Mouse (Mus musculus) liver, postnatal 0 days (tissue): ENCODE data around the gene Clk3. TPM values are rescaled to one million over a fixed set of nuclear protein-coding genes. Genes with fewer than 3 reads are reported as not detected.

Source experiments
- ATAC-seq: fragments of 200-750 bp; cut with Nextera tagmentation; 2 replicates; pipeline ENCODE4 v1.8.0; 2017; ENCODE audit warnings: mild to moderate bottlenecking, moderate library complexity
- DNase-seq: peaks from one replicate; pipeline ENCODE4 v3.0.0-alpha.2; 2016
- H3K27ac ChIP-seq: fragments of 300-500 bp; sonication (generic); 2 replicates; pipeline ENCODE4 v1.5.1; 2014; ENCODE audit warnings: antibody characterized with exemption, moderate library complexity, mild to moderate bottlenecking, low read depth
- H3K27me3 ChIP-seq: fragments of 300-500 bp; sonication (generic); 2 replicates; pipeline ENCODE4 v1.6.1; 2014; ENCODE audit warnings: low read length, control low read depth, mixed read lengths; ENCODE audit not compliant: insufficient read depth
- H3K36me3 ChIP-seq: fragments of 300-500 bp; sonication (generic); replicated peaks from 2 replicates; pipeline ENCODE4 v1.6.1; 2014; ENCODE audit warnings: mild to moderate bottlenecking, control low read depth, low read length, moderate library complexity, mixed read lengths; ENCODE audit not compliant: insufficient read depth
- H3K4me1 ChIP-seq: fragments of 300-500 bp; sonication (generic); 2 replicates; pipeline ENCODE4 v1.6.1; 2014; ENCODE audit warnings: antibody characterized with exemption, mild to moderate bottlenecking, control low read depth; ENCODE audit not compliant: insufficient read depth
- H3K4me2 ChIP-seq: fragments of 300-500 bp; sonication (generic); 2 replicates; pipeline ENCODE4 v1.6.1; 2014; ENCODE audit warnings: low read depth, mild to moderate bottlenecking, low read length, moderate library complexity, mixed read lengths
- H3K4me3 ChIP-seq: fragments of 300-500 bp; sonication (generic); 2 replicates; pipeline ENCODE4 v1.5.1; 2014; ENCODE audit warnings: low read depth, low read length
- H3K9ac ChIP-seq: fragments of 300-500 bp; sonication (generic); replicated peaks from 2 replicates; pipeline ENCODE4 v1.6.1; 2014; ENCODE audit warnings: mild to moderate bottlenecking, moderate library complexity
- H3K9me3 ChIP-seq: fragments of 300-500 bp; sonication (generic); 2 replicates; pipeline ENCODE4 v1.6.1; 2016; ENCODE audit warnings: mild to moderate bottlenecking, control low read depth, low read length, mixed read lengths
- CTCF ChIP-seq: sonication (generic); IDR thresholded peaks from 2 replicates; pipeline ENCODE4 v1.5.1; 2016; ENCODE audit warnings: antibody characterized with exemption, low read depth
- EP300 ChIP-seq: IDR thresholded peaks from 2 replicates; pipeline ENCODE4 v1.6.1; 2016; ENCODE audit warnings: antibody characterized with exemption, low read depth, mild to moderate bottlenecking
- WGBS: fragments of 180-500 bp; shearing (Covaris S2); extraction: QIAGEN DNeasy Blood & Tissue Kit; methylation state at CpG from one replicate; pipeline ENCODE4 v1.1.7; 2014; ENCODE audit not compliant: insufficient replicate concordance; 5-methylcytosine and 5-hydroxymethylcytosine counted together
- polyA plus RNA-seq: library from polyadenylated mRNA; unstranded; fragments of >200 nt; fragmentation: Nextera tagmentation; extraction: Ambion mirVana; gene quantifications from 2 replicates; pipeline ENCODE4 v1.2.1, GENCODE M21; 2015

Gene Clk3
- polyA plus RNA-seq, 1 experiment from 2014 or later, result 40.2 TPM

GRCm38 (mm10) chr9:57761563-57762551, 3.8 kb downstream of the Clk3 start:
- H3K36me3 ChIP-seq, result peaks cover 55% of the 10 kb centered on the region
- H3K4me3 ChIP-seq, result peak overlapping the region; percentile 89
- peaks cover 66% of the 10 kb centered on the region for H3K4me1 ChIP-seq
- TF ChIP-seq CTCF (no peak), EP300 (no peak)
- peak overlapping the region; percentile 99 for H3K27ac ChIP-seq
- DNase-seq, result no peak
- H3K4me2 ChIP-seq, result peak overlapping the region; percentile 94
- H3K9ac ChIP-seq, result peak overlapping the region; percentile 98
- H3K27me3 ChIP-seq, result no peaks in the 10 kb centered on the region
- no peaks in the 10 kb centered on the region for H3K9me3 ChIP-seq
- 91% methylated on average over 13 of the region's 13 CpGs for WGBS
- no peak for ATAC-seq

- no peak for TF ChIP-seq CTCF
- TF ChIP-seq EP300, result no peak
- 95% methylated on average over 24 of the region's 24 CpGs for WGBS
- H3K4me2 ChIP-seq, result no peak overlapping the region
- H3K27ac ChIP-seq, result no peak overlapping the region
- ATAC-seq (no peak), DNase-seq (no peak)
- H3K4me1 ChIP-seq, result peaks cover 54% of the 10 kb centered on the region
- H3K4me3 ChIP-seq, result no peak overlapping the region
- H3K27me3 ChIP-seq, result no peaks in the 10 kb centered on the region
- no peak overlapping the region for H3K9ac ChIP-seq
- no peaks in the 10 kb centered on the region for H3K9me3 ChIP-seq
- H3K36me3 ChIP-seq, result peaks cover 62% of the 10 kb centered on the region
These were observed 5.1 kb downstream of the Clk3 start for GRCm38 (mm10) chr9:57760416-57761146.

DNA sequence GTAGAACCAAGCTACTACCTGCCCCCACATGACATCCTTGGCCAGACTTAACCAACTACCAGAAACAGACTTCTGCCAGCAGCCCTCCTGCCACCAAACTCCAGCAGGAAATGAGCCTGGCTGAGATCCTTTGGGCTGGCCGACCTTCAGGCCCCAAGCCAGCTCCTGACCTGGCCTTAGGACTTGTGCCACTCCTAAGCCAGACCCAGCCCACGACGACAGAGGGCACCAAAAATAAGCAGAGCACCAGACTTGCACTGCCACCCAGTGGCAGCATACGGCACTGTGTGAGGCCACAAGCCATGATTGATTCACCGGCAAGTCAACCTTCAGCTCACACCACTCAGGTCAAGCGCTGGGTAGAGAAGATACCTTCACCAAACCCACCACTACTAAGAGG, 6.4 kb downstream of the Clk3 start:
- H3K4me3 ChIP-seq, result no peak overlapping the region
- no peaks in the 10 kb centered on the region for H3K27me3 ChIP-seq
- peaks cover 53% of the 10 kb centered on the region for H3K4me1 ChIP-seq
- peak overlapping the region; percentile 36; the same call in 1 of the 2 replicates for H3K9ac ChIP-seq
- 16% methylated on average over 6 of the region's 6 CpGs for WGBS
- H3K36me3 ChIP-seq, result peaks cover 75% of the 10 kb centered on the region
- H3K9me3 ChIP-seq, result no peaks in the 10 kb centered on the region
- ATAC-seq (peak; percentile 63), DNase-seq (peak; percentile 87)
- peak overlapping the region; percentile 2; the same call in 1 of the 2 replicates for H3K27ac ChIP-seq
- H3K4me2 ChIP-seq, result peak overlapping the region; percentile 27; the same call in 1 of the 2 replicates
- TF ChIP-seq EP300 (no peak), CTCF (peak; percentile 100)

DNA sequence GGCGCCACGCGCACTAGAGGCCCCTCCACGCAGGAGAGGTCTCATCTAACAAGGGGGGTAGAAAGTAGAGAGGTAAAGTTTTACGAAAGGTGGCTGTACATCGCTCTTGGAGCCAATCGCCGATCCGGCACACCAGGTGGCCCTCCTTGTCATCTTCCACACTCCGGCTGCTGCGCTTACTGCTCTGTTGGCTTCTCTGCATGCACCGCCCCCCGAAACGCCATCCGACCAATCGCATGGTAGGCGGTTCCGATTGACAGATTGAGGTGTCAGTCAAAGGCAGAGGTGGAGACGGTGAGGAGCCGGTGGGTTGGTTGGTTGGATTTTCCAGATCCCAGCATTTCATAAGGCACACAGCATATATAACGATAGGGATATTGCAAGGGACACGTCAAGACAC, 7.1 kb downstream of the Clk3 start:
- no peaks in the 10 kb centered on the region for H3K9me3 ChIP-seq
- H3K4me3 ChIP-seq, result no peak overlapping the region
- peak overlapping the region; percentile 49; the same call in 1 of the 2 replicates for H3K27ac ChIP-seq
- H3K36me3 ChIP-seq, result peaks cover 83% of the 10 kb centered on the region
- TF ChIP-seq CTCF (no peak), EP300 (no peak)
- H3K9ac ChIP-seq, result no peak overlapping the region
- H3K27me3 ChIP-seq, result no peaks in the 10 kb centered on the region
- peaks cover 47% of the 10 kb centered on the region for H3K4me1 ChIP-seq
- 93% methylated on average over 22 of the region's 22 CpGs for WGBS
- no peak for DNase-seq
- peak overlapping the region; percentile 13 for H3K4me2 ChIP-seq
- ATAC-seq, result no peak

GRCm38 (mm10) chr9:57757578-57757977, 8.1 kb downstream of the Clk3 start:
- H3K4me3 ChIP-seq, result no peak overlapping the region
- no peaks in the 10 kb centered on the region for H3K9me3 ChIP-seq
- H3K4me2 ChIP-seq, result peak overlapping the region; percentile 13; the same call in 1 of the 2 replicates
- WGBS, result 47% methylated on average over 3 of the region's 3 CpGs
- peak overlapping the region; percentile 12; the same call in 1 of the 2 replicates for H3K9ac ChIP-seq
- ATAC-seq, result peak; percentile 62
- H3K4me1 ChIP-seq, result peaks cover 38% of the 10 kb centered on the region
- peaks cover 92% of the 10 kb centered on the region for H3K36me3 ChIP-seq
- no peaks in the 10 kb centered on the region for H3K27me3 ChIP-seq
- TF ChIP-seq EP300 (peak; percentile 75), CTCF (no peak)
- no peak for DNase-seq
- peak overlapping the region; percentile 49 for H3K27ac ChIP-seq

DNA sequence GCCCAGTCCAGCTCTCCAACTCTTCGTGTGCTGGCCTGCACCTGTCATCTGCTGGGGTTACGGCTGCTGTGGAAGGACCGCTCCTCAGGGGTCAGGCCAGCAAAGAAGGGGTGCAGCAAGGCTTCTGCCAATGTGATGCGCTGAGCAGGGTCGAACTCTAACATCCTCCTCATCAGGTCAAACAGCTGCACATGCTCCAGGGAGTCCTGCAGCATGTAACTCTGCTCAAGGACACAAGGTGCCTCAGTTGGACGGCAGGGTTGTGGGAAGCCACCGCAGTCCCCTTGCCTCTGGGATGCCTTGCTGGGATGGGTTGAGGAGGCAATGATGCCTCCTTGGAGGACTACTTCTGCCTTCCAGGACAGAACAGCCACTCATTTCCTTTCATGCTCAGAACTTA, 14.8 kb downstream of the Clk3 start:
- TF ChIP-seq EP300, result no peak
- no peak for TF ChIP-seq CTCF
- ATAC-seq (no peak), DNase-seq (no peak)
- Histone ChIP-seq H3K9me3 (no peaks in the 10 kb centered on the region), H3K27ac (no peak overlapping the region), H3K4me2 (no peak overlapping the region), H3K27me3 (no peaks in the 10 kb centered on the region), H3K4me3 (no peak overlapping the region), H3K4me1 (no peaks in the 10 kb centered on the region), H3K36me3 (peaks cover 100% of the 10 kb centered on the region), H3K9ac (no peak overlapping the region)
- 89% methylated on average over 7 of the region's 7 CpGs for WGBS
